Mouse (Mus musculus) midbrain, embryonic 13.5 days (tissue): Measurements from ENCODE around the gene Gpr152. TPM values are rescaled to one million over a fixed set of nuclear protein-coding genes. Genes with fewer than 3 reads are reported as not detected.
A peak's percentile ranks its signal among the peaks of the same experiment; 100 is the strongest.

ENCODE experiments used
- ATAC-seq: fragments of 200-750 bp; cut with Nextera tagmentation; 2 replicates; pipeline ENCODE4 v1.8.0; 2017; ENCODE audit warnings: mild to moderate bottlenecking, moderate TSS enrichment, moderate library complexity
- H3K27ac ChIP-seq: fragments of 300-500 bp; sonication (generic); 2 replicates; pipeline ENCODE4 v1.5.1; 2015; ENCODE audit warnings: inconsistent platforms, mild to moderate bottlenecking, moderate library complexity
- H3K27me3 ChIP-seq: fragments of 300-500 bp; sonication (generic); 2 replicates; pipeline ENCODE4 v1.6.1; 2015; ENCODE audit warnings: mild to moderate bottlenecking, inconsistent platforms
- H3K36me3 ChIP-seq: fragments of 300-500 bp; sonication (generic); 2 replicates; pipeline ENCODE4 v1.6.1; 2015; ENCODE audit warnings: mild to moderate bottlenecking, inconsistent platforms
- H3K4me1 ChIP-seq: fragments of 300-500 bp; sonication (generic); replicated peaks from 2 replicates; pipeline ENCODE4 v1.6.1; 2015; ENCODE audit warnings: inconsistent platforms
- H3K4me2 ChIP-seq: fragments of 300-500 bp; sonication (generic); replicated peaks from 2 replicates; pipeline ENCODE4 v1.6.1; 2015; ENCODE audit warnings: moderate library complexity, mild to moderate bottlenecking, inconsistent platforms
- H3K4me3 ChIP-seq: fragments of 300-500 bp; sonication (generic); replicated peaks from 2 replicates; pipeline ENCODE4 v1.5.1; 2015; ENCODE audit warnings: mild to moderate bottlenecking, inconsistent platforms
- H3K9ac ChIP-seq: fragments of 300-500 bp; sonication (generic); replicated peaks from 2 replicates; pipeline ENCODE4 v1.6.1; 2015; ENCODE audit warnings: mild to moderate bottlenecking, inconsistent platforms
- H3K9me3 ChIP-seq: fragments of 300-500 bp; sonication (generic); 2 replicates; pipeline ENCODE4 v1.6.1; 2016; ENCODE audit warnings: mild to moderate bottlenecking, inconsistent platforms
- WGBS: fragments of 180-500 bp; shearing (Covaris S2); methylation state at CpG from one replicate; pipeline ENCODE4 v1.1.7; 2015; 5-methylcytosine and 5-hydroxymethylcytosine counted together
- polyA plus RNA-seq: library from polyadenylated mRNA; unstranded; fragments of >200 nt; fragmentation: Nextera tagmentation; extraction: Ambion mirVana; gene quantifications from 2 replicates; pipeline ENCODE4 v1.2.1, GENCODE M21; 2015

The Gpr152 gene
- polyA plus RNA-seq, 1 experiment from 2014 or later: 0.08 TPM

GRCm38 (mm10) chr19:4170723-4171392, 31.3 kb downstream of the Gpr152 start:
- Histone ChIP-seq H3K27ac (no peak overlapping the region), H3K4me1 (peaks cover 19% of the 10 kb centered on the region), H3K9ac (no peak overlapping the region), H3K4me2 (no peak overlapping the region), H3K27me3 (no peaks in the 10 kb centered on the region), H3K4me3 (no peak overlapping the region), H3K9me3 (no peaks in the 10 kb centered on the region), H3K36me3 (no peaks in the 10 kb centered on the region)
- ATAC-seq: no peak
- 91% methylated on average over 10 of the region's 10 CpGs for WGBS

- Histone ChIP-seq H3K4me1 (peaks cover 19% of the 10 kb centered on the region), H3K36me3 (no peaks in the 10 kb centered on the region), H3K27me3 (no peaks in the 10 kb centered on the region), H3K4me2 (no peak overlapping the region), H3K27ac (no peak overlapping the region), H3K4me3 (no peak overlapping the region), H3K9ac (peak overlapping the region; percentile 43), H3K9me3 (no peaks in the 10 kb centered on the region)
- WGBS: 77% methylated on average over 13 of the region's 13 CpGs
- no peak for ATAC-seq
These were observed 32.1 kb downstream of the Gpr152 start for GRCm38 (mm10) chr19:4171393-4172290.

DNA sequence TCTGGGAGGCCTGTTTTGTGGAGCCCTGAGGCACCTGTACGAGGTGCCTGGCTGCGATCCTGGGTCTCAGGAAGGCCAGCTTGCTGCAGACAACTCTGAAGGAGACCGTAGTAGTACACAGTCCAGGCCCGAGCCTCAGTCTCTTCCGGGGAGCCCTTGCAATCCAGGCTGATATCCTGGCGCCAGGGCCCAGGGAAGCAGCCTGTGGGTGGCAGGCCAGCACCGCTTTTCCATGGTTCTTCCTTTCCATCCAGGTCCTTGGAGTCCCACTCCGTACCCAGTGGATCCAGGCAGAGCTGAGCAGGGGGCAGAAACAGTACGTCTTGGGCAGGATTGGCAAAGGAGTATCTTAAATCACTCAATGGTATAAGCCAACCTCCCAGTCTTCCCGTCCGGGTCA, 33.3 kb downstream of the Gpr152 start:
- 61% methylated on average over 11 of the region's 11 CpGs for WGBS
- Histone ChIP-seq H3K27me3 (0 out of 2 replicates have a peak, but pooled peaks cover 3% of the 10 kb centered on the region), H3K4me1 (peaks cover 19% of the 10 kb centered on the region), H3K27ac (no peak overlapping the region), H3K4me3 (no peak overlapping the region), H3K9ac (no peak overlapping the region), H3K9me3 (no peaks in the 10 kb centered on the region), H3K4me2 (no peak overlapping the region), H3K36me3 (no peaks in the 10 kb centered on the region)
- no peak for ATAC-seq

DNA sequence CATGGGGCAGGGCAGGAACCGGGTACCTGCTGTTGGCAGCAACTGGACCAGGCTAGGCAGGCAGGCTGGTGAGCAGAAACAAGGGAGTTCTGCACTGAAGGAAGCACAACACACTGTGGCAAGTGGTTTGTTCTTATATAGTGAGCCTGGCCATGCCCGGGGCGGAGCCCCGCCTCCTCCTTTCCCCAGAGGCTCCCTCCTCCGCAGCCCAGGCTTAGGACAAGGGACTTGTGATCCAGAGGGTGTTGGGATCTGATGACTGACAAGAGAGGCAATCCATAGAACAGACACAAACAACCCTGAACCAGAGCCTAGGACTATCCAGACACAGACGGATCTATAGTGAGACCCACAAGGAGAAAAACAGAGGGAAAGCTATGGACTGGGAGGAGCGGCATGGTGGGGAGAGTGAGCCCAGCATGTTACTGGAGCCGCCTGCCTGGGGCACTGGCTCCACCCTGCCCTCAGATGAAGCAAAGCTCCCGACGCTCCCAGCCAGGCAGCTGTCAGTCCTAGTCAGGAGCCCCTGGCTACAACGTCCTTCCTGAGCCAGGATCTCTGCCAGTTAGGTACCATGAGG, 35.9 kb downstream of the Gpr152 start, which contains the start of gene Carns1:
Gene Carns1, minus strand, starts transcription at position 112 of the 580 bp plus-strand sequence.
- WGBS: 2% methylated on average over 11 of the region's 11 CpGs

GRCm38 (mm10) chr19:4180411-4180810, 40.8 kb downstream of the Gpr152 start:
- ATAC-seq: no peak
- H3K9me3 ChIP-seq: no peaks in the 10 kb centered on the region
- 92% methylated on average over 7 of the region's 7 CpGs for WGBS
- no peaks in the 10 kb centered on the region for H3K36me3 ChIP-seq
- peaks cover 14% of the 10 kb centered on the region for H3K4me1 ChIP-seq
- H3K4me3 ChIP-seq: no peak overlapping the region
- H3K9ac ChIP-seq: no peak overlapping the region
- no peak overlapping the region for H3K27ac ChIP-seq
- 0 out of 2 replicates have a peak, but pooled peaks cover 3% of the 10 kb centered on the region for H3K27me3 ChIP-seq
- no peak overlapping the region for H3K4me2 ChIP-seq

More for the DNA sequence above, 35.9 kb downstream of the Gpr152 start, which contains the start of gene Carns1:
- ATAC-seq: peak; percentile 75
- Histone ChIP-seq H3K9me3 (no peaks in the 10 kb centered on the region), H3K4me1 (peaks cover 10% of the 10 kb centered on the region), H3K9ac (peak within 1 kb of the TSS; percentile 24), H3K27ac (no peak within 1 kb of the TSS), H3K4me2 (peak within 1 kb of the TSS; percentile 40), H3K4me3 (no peak within 1 kb of the TSS), H3K36me3 (no peaks in the 10 kb centered on the region), H3K27me3 (0 out of 2 replicates have a peak, but pooled peaks cover 3% of the 10 kb centered on the region)

- peaks cover 9% of the 10 kb centered on the region for H3K4me1 ChIP-seq
- no peak overlapping the region for H3K4me2 ChIP-seq
- no peak overlapping the region for H3K4me3 ChIP-seq
- no peaks in the 10 kb centered on the region for H3K36me3 ChIP-seq
- 0 out of 2 replicates have a peak, but pooled peaks cover 2% of the 10 kb centered on the region for H3K27me3 ChIP-seq
- H3K9me3 ChIP-seq: no peaks in the 10 kb centered on the region
- peak overlapping the region; percentile 28; the same call in 1 of the 2 replicates for H3K9ac ChIP-seq
- no peak for ATAC-seq
- WGBS: 39% methylated on average over 3 of the region's 3 CpGs
- no peak overlapping the region for H3K27ac ChIP-seq
These were observed 42.3 kb downstream of the Gpr152 start for GRCm38 (mm10) chr19:4181892-4182291.

DNA sequence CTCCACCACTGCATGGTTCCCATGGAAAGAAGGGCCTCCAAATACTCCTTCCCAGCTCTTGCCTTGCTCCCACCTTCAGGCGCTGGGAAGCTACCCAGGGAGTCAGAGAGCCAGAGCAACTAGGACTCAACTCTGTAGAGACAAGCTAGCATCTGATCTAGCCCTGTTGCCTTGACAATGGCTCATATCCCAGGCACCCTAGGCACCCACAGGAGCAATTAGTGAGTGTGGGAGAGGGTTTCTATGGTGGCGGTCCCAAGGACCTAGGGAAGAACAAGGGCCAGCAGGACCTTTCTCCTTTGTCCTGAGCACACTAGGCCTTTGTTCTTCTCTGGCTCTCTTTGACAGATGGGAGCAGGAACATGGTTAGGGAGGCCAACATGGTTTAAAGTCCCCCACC, 44.1 kb downstream of the Gpr152 start:
- Histone ChIP-seq H3K27ac (no peak overlapping the region), H3K4me2 (no peak overlapping the region), H3K27me3 (no peaks in the 10 kb centered on the region), H3K9me3 (no peaks in the 10 kb centered on the region), H3K4me3 (no peak overlapping the region), H3K36me3 (no peaks in the 10 kb centered on the region), H3K9ac (no peak overlapping the region), H3K4me1 (peaks cover 9% of the 10 kb centered on the region)
- ATAC-seq: no peak
- WGBS: 63% methylated on average over 2 of the region's 2 CpGs

DNA sequence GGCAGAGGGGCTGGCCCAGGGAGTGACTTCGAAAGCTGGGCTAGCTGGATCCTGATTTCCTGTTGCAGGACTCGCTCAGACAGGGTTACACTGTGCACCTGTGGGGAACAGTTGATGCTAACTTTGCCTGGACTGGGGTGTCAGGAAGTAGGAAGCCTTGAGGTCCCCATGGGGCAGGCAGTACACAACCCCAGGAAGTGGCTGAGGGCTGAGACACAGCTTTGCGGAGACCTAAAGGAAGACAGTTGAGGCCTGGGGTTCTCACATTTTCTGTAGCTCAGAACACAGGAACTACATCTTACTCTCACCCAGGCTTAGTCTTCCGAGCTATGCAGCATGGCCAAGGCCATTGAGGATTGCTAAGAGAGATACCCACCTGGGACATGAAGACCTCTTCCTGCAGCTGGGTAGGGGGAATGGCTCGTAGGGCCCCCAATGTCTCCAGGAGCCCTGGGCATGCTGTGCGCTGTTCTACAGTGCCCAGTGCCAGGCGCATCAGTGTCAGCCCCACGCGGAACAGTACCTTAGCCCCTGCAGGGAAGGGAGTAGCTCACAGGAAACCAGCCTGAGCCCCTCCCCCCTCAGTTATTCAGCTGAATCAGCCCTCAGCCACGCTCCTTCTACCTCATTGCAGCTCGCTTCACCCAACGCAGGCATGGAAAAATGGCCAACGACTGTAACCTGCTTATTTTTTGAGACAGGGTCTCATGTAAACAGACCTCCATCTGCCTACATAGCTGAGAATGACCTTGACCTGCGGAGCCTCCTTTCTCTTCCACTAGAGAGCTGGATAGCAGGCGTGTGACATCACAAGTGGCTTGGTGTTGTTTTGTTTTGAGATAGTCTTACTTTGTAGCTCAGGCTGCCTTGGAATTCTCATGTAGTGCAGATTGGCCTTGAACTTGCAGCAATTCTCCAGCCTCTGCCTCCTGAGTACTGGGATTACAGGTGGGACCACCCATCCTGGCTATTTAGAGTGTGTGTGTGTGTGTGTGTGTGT, 45.7 kb downstream of the Gpr152 start:
- Histone ChIP-seq H3K27ac (no peak overlapping the region), H3K9ac (no peak overlapping the region), H3K27me3 (no peaks in the 10 kb centered on the region), H3K36me3 (no peaks in the 10 kb centered on the region), H3K4me2 (no peak overlapping the region), H3K9me3 (no peaks in the 10 kb centered on the region), H3K4me3 (no peak overlapping the region), H3K4me1 (peaks cover 9% of the 10 kb centered on the region)
- 65% methylated on average over 15 of the region's 15 CpGs for WGBS
- ATAC-seq: no peak

DNA sequence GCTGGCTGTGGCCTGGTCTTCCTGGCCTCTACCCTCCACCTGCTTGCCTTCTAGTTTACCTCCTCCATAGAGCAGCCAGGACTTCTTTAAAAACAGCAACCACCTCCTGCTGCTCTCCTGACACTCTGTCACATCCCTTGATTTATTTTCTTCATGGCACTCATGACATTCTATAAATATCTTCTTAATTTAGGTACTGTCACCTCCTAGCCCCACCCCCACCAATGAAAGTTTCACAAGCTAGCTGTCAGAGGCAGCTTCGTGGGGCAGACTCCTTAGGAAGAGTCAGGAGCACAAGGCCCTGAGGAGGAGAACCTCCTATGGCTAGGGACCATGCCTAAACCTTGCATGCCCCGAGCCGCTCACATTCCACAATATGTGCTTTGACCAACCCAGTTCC, 47.7 kb downstream of the Gpr152 start:
- H3K36me3 ChIP-seq: no peaks in the 10 kb centered on the region
- H3K4me3 ChIP-seq: no peak overlapping the region
- H3K27ac ChIP-seq: no peak overlapping the region
- 83% methylated on average over 3 of the region's 3 CpGs for WGBS
- ATAC-seq: no peak
- H3K9me3 ChIP-seq: no peaks in the 10 kb centered on the region
- no peak overlapping the region for H3K4me2 ChIP-seq
- peaks cover 2% of the 10 kb centered on the region; the same call in 1 of the 2 replicates for H3K4me1 ChIP-seq
- H3K9ac ChIP-seq: no peak overlapping the region
- no peaks in the 10 kb centered on the region for H3K27me3 ChIP-seq

DNA sequence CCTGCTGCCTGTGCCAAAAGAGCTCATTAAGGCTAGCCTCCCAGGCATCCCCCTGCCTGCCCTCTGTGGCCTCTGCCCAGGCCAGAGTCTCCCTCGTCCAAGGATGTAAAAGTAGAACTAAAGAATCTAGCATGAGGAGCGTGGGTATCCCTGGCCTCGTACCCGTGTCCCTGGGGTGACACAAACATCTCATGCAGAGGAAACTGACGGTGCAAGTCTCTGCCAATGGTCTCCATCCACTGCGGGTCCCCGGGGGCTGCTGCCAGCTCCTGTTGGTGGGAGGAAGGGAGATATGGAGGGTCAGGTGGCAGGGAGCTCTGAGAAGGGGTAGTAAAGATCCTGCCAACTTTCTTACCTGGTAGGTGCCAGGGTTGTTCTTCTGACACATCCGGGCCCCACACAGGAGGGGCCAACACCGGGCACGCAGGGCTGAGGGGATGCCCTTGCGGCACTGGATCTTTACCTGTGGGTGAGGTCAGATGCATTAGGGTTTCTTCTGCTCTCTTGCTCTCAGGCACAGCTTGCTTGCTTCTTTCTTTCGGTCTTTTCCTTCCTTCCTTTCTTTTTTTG, 49.5 kb downstream of the Gpr152 start:
- no peak overlapping the region for H3K4me3 ChIP-seq
- peaks cover 19% of the 10 kb centered on the region for H3K4me1 ChIP-seq
- H3K36me3 ChIP-seq: peaks cover 9% of the 10 kb centered on the region
- H3K27ac ChIP-seq: no peak overlapping the region
- WGBS: 85% methylated on average over 12 of the region's 12 CpGs
- ATAC-seq: no peak
- no peaks in the 10 kb centered on the region for H3K9me3 ChIP-seq
- H3K27me3 ChIP-seq: no peaks in the 10 kb centered on the region
- no peak overlapping the region for H3K4me2 ChIP-seq
- H3K9ac ChIP-seq: no peak overlapping the region

DNA sequence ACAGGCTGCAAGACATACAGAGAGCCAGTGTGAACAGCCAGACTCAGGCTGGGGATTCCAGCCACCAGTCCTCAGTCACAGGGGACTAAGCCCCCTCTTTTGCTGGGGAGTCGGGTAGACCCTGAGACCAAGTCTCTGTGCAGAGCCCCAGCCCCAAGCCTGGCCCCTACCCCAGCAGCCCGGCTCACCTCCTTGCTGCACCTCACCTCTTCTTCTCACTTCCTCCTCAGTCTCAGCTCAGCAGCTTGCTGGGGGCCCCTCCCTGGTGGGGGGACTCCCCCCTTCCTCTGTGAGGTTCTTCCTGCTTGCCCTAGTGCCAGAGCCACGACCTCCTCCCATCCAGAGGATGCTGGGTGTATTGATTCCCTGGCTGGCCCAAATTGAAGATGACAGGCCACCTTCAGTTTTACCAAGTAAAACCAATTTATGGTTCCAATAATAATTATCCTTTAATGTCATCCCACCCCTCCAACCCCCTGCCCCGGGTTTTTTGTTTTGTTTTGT, 51.3 kb downstream of the Gpr152 start, which contains the start of gene Tbc1d10c:
Gene Tbc1d10c, minus strand, starts transcription at position 454 of the 504 bp plus-strand sequence.
- WGBS: 76% methylated on average over 4 of the region's 4 CpGs
- ATAC-seq: no peak
- Histone ChIP-seq H3K9me3 (no peaks in the 10 kb centered on the region), H3K36me3 (peaks cover 27% of the 10 kb centered on the region), H3K9ac (peak within 1 kb of the TSS; percentile 96), H3K27ac (peak within 1 kb of the TSS; percentile 91), H3K4me1 (peaks cover 20% of the 10 kb centered on the region), H3K4me2 (peak within 1 kb of the TSS; percentile 98), H3K4me3 (peak within 1 kb of the TSS; percentile 97), H3K27me3 (no peaks in the 10 kb centered on the region)
